Mouse (Mus musculus) T-helper 17 cell (primary cell): ENCODE measurements at regions not wholly inside any gene's neighbourhood (a gene's known extent, or its start where the extent isn't known, plus 50 kb on each side); places are given as distances from the start of the nearest gene placed in this dataset.

Experiments
- in situ Hi-C, 2 experiments: fragments of 300-600 bp; cut with MboI, MseI; formaldehyde crosslinking; loops; 1 replicate in 1 of 2; 2 replicates in 1 of 2; pipeline ENCODE4 v1.15.1; 2025; ENCODE audit warnings: high pct_unique_total_duplicates in 2 of 2

DNA sequence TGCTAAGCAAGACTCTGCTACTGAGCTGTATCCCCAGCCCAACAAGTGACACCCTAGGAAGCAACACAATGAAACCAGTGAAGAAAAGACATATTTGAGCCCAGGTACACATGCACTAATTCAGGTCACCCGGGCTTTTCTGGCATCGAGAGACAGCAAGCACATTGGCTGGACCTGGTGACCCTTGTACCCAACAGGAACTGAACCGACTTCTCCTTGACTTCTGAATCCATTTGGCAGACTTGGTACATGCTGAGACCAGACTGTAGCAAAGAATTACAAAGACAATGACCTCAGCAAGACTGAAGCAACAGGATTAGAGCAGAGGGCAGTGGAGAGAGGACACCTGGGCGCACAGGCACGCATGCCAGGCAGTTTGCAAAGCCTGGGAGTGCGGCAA is 79.1 kb downstream of the Sema4f start:
- in situ Hi-C loops, result no loop called here

DNA sequence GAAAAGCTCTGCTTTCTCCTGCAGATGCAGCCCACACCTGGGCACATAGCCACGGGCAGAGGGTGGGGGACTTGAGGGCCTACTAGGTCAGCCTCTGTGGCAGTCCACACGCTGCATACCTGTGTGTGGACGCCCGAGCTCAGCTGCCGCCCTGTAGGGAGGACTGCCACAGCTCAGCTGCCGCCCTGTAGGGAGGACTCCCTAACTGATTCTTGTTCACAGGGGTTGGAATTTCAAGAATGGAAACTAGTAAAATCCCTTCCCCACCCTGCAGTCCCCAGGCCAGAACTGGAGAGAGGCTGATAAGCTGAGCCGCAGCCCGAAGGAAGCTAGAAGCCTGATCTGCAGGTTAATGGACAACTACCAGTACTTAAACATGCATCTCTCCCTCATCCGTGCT is 82.0 kb upstream of the Hk2 start:
- in situ Hi-C loops, result no loop called here

DNA sequence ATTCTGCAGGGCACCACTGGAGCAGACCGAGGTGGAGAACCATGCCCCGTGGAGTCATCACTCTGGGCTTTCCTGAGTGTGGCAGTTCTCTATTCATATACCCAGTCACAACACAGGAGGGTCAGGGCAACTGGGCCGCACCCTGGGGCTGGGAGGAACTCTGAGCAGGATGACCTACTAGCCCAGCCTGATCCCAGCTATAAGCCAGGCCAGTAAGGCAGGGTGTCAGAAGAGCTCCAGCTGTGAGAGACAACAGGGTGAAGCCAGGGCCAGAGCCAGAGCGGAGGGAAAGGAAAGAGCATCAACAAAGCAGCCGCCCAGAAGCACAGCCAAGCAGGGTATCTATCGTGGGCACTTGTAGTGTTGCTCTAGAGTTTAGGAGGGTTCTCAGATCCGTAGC is 81.1 kb upstream of the Hk2 start:
- in situ Hi-C loops, result no loop called here

DNA sequence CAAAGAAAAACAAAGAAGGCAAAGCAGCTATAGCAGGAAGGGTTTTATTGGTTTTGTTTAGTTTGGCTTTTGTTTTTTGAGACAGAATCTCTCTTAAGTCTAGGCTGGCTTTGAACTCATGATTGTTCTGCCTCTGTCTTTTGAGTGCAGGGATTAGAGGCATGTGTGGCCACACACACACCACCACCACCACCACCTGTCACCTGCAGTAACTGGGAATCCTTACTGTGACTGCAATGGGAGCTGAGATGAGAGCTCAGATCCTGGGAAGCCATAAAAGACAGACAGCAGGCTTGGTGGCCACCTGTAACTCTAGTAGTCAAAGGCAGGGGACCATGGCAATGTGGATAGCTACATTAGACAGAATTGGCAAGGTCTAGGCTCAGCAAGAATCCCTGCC is 80.5 kb upstream of the Hk2 start:
- in situ Hi-C loops, result no loop called here

DNA sequence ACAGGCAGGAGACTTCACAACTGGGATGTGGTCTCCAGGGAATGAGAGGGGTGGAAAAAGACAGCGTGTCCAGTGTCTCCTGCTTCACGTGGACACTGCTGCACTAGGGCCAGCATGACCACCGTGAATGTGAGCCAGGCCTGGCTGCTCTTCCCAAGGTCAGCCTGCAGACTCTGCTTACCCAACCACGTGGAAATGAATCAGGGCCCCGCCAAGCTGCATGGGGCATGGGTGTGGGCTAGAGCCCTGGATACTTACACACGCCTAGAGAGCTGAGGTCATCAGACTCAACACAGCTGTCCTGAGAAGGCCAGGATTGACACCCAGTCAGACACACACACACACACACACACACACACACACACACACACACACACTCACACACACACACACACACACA is 80.1 kb upstream of the Hk2 start:
- in situ Hi-C loops, result no loop called here

DNA sequence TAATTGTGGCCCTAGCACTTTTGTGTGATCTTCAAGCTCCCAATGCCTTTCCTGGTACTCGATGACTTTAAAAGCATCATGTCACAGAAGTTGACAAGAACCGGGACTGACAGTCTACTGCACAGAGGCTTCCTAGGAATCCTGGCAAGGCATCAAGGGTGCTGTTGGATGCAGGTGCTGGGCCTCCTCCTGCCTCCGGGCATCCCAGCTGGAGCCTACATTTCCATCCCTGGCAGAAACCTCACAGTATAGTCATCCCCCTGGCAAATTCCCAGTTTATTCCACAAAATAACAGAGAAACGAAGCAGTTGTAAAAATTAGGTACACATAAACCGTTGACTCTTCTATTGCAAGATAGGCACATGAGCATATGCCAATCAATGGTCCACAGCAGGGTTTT is 78.8 kb upstream of the Hk2 start:
- in situ Hi-C loops, result no loop called here

DNA sequence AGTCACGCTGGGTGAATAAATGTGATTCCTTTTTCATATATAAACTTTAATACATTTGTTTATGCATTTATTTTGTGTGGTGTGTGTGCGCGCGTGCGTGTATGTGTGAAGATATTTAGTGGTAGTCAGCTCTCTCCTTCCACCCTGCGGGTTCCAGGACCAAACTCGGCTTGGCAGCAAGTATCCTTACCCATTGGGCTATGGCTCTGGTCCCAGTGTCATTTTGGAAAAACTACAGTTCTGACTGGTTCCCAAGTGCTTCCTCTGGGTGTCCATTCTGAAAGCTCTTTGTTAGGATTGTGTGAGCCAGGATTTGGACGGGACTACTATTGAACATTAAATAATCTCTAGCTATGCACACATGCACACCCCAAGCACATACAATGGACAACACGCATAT is 76.3 kb upstream of the Hk2 start:
- in situ Hi-C loops, result no loop called here

DNA sequence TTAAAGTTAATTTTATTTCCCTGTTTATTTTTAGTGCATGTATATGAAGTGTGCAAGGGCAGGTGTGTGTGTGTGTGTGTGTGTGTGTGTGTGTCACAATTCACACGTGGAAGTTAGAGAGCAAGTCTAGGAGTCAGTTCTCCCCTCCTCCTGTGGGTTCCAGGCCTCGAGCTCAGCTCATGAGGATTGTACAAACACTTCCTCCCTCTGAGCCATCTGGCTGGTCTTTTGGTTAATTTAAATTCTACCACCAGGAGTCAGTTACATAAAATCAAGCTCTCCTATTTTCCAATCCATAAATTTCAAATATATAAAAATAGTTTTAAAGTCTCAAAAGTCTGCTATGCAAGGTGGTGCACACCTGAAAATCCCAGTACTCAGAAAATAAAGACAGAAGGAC is 73.3 kb upstream of the Hk2 start:
- in situ Hi-C loops, result loop anchor here in 1 of 2 experiments (10.0 kb wide), 1 partner anchor 453 kb away; no protein-coding TSS in a partner anchor

DNA sequence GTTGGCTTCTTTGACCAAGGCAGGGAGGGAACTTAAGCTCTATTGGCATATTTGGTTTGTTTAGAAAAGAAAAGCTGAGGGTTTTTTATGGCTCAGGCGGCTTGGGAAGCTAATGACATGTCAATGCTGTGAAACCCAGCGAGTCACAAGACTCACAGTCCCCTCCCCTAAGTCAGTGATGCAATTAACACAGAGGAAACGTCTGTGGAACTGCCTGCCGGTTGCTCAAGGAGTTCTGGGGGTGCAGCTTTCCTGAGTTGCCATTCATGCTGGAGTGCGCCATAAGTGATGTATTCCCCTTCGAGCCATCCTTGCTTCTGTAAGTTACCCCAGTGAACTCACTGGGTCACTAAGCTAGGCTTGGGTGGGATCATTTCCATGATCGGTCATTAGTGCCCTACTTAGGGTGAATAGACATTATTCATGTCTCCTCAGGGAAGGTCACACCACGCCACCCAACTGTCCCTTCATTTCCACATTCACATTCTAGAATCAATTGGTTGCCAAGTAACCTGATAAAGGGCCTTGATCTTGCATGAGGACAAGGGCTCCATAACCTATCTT is 72.4 kb upstream of the Hk2 start:
- in situ Hi-C loops, result loop anchor here in 1 of 2 experiments (10.0 kb wide), 1 partner anchor 452 kb away; no protein-coding TSS in a partner anchor

DNA sequence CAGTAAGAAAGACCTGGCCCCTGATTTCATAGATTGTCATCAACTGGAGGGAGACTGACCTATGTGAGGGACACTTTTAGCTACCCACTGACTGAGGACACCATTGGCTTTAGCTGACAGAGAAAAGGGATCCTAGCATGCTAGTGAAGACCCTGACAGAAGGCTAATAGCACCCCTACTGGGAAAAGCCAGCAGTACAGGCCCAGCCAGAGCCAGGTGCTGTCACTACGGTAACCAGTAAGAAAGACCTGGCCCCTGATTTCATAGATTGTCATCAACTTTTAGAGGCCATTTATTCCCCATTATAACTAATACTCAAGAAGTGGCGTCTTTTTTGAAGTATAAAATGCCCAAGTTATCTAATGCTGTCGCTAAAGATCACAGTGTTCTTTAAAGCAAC is 70.2 kb upstream of the Hk2 start:
- in situ Hi-C loops, result loop anchor here in 1 of 2 experiments (10.0 kb wide), 1 partner anchor 450 kb away; no protein-coding TSS in a partner anchor

DNA sequence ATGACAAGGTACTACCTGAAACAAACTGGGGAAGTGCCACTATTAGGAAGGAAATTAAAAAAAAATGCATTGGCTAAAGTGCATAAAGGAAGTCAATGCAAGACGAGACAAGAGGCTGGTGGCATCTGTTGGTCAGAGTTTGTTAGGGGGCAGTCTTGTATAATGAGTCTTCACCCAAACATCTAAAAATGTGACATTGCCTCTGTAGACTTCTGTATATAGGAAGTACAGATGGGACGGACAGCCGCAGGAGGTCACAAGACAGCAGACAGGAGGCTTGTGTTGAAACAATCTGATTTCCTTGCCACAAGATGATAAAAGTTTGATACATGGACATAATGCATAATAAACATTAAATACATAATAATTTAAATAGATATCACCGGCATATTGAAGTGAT is 69.6 kb upstream of the Hk2 start:
- in situ Hi-C loops, result loop anchor here in 1 of 2 experiments (10.0 kb wide), 1 partner anchor 449 kb away; no protein-coding TSS in a partner anchor

DNA sequence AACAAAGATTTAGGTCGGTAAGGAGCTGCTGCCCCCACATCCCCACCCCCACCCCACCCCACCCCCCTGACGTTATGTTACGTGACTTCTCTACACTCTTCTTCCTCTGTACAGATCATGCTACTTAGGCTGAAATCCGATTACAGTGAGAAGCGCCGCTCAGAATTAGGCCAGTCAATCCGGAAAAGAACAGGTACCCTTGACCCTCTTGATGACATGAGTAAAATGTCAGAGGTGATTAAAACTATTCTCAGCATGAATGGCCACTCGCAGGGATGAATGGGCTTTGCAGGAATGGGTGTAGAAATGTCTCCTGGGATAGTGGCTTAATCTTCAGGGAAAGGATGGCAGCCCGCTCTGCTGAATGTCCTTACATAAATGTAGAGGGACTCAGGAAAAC is 63.0 kb upstream of the Hk2 start:
- in situ Hi-C loops, result no loop called here

DNA sequence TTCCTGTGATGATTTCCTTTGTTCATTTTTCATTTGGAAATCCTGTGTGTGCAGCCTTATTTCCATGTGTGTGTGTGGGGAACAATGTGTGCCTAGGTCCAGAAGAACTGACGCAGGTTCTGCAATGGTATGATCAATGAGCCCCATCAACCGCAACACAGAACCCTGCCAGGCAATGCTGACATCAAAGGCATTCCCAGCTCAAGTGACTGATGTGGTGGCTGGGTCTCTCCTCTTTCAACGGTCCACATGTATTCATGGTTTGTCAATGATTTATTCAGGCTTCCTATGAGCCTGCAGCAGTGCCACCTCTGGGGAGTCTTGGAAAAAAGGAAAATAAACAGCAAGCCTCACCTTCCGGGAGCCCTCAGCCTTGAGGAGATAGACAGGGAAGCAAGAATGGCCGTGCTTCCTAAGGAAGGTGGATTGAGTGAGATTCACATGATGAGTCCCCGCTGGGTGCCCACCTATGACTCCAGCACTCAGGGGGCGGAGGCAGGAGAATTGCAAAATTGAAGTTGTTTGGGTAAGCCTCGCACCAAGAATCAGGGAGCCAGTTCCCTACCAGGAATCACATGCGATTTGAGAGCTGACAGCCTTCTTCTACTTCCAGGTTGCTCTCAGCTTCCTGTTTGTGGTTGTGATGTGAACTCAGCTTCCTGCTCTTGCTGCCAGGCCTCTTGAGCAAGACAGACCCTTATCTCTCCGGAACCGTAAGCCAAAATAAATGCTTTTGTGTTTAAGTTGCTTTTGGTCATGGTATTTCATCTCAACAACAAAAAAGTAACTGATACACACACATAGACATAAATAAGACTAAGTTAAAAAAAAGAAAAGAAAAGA is 61.2 kb upstream of the Hk2 start:
- in situ Hi-C loops, result no loop called here

DNA sequence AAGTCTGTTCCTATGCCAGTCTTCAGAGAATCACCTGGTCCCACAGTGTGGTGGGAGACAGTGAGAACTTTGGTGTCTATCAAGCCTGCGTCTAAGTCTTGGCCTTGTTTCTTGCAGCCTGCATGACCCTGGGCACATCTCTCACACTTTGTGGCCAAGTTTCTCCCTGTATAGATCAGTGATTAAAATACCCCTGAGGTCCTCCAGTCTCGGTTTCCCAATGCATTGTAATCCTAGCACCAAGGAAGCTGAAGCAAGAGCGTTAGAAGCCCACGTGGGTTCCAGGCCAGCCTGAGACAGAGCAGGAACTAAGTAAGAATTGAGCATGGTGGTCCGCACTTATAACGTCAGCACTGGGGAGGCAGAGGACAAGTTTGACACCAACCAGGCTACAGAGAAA is 59.6 kb upstream of the Hk2 start:
- in situ Hi-C loops, result no loop called here

DNA sequence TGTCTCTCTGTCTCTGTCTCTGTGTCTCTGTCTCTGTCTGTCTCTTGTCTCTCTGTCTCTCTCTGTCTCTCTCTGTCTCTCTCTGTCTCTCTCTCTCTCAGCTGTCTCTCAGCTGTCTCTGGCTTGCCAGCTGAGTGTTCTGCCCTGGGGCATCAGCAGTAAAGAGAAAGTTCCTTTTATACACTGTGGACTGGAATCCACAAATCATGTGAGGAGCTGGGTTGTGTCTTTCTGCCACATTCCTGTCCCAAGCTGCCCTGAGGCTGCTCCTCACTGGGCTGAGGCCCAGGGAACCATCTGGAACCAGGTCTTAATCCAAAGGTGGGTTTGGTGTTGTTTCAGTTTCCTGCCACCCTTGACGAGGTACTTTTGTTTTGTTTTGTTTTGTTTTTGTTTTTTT is 57.0 kb upstream of the Hk2 start:
- in situ Hi-C loops, result no loop called here

DNA sequence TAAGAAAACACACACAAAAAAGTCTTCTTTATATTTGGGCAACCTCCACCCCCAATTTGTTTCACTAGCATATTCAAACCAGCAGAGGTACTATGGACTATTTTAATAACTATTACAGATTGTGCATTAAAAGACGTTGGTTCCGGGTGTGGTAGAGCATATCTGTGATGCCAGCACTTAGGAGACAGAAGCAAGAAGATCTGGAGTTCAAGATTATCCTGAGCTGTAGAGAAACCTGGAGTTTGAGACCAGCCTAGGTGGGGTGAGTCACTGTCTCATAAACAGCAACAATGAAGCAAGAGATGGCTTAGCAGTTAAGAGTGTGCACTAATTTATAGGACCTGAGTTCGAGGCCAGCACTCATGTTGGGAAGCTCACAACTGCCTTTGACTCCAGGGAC is 50.4 kb upstream of the Hk2 start:
- in situ Hi-C loops, result loop anchor here in 1 of 2 experiments (5.0 kb wide), 1 partner anchor 78 kb away; no protein-coding TSS in a partner anchor

DNA sequence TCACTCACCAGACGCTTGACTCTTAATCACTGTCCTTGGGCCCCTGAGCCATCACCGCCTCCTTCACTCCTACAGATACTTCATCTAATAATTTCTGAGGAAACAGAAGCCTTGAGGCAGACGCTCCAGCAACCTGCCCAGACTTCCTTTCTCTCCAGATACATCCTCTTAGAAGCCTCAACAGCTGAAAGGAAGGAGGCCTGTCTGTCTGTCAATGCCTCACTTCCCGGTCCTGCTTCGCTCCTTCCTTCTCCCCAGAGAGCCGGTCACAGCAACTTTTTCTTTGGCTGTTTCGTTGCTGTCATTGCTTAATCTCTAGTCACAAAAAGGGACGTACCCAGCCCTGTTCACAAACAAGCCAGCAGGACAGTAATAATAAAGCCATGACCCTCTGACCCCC is 50.0 kb upstream of the Hk2 start:
- in situ Hi-C loops, result no loop called here
